Mouse (Mus musculus) urinary bladder, adult 18-20 months (tissue): ENCODE results near the gene Cope.

Experiments used
- DNase-seq, 2 experiments: peaks; one replicate each; pipeline ENCODE4 v3.0.0; 2022; ENCODE audit warnings: low spot score in 2 of 2, mixed read lengths in 2 of 2

The Cope gene

DNA sequence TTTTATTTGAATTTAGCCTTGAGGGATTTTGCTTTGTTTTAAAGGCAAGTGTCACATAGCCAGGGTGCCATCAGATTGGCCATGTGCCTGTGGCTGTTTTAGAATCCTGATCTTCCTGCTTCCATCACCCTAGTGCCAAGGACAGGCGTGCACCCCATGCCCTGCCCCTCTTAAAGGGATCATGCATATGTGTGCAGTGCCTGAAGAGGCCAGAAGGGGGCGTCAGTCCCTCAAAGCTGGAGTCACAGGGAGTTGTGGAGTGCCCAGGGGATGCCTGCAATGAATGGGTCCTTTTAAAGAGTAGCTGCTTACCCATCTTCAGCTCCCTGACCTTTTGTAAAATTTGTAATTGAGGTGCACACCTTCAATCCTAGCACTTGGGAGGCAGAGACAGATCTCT lies 7.0 kb downstream of the Cope start:
- DNase-seq = no peak

DNA sequence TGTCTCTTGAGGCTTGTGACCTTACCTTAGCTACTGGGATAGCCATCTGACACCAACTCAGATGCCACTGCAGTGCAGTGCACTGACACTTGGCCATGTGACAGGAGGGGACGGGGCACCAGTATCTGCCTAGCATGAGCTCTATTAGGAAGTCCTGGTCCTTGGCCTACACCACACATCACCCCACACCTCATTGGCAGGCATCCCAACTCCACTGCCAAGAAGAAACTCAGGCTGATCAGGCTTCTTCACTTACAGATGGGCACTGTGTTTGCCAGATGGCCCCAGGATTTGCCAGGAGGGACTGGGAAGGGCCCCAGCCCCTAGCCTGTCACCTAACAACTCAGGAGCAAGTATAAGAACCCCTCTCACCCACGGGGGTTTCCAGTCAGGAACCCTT lies 11.1 kb downstream of the Cope start:
- no peak for DNase-seq

DNA sequence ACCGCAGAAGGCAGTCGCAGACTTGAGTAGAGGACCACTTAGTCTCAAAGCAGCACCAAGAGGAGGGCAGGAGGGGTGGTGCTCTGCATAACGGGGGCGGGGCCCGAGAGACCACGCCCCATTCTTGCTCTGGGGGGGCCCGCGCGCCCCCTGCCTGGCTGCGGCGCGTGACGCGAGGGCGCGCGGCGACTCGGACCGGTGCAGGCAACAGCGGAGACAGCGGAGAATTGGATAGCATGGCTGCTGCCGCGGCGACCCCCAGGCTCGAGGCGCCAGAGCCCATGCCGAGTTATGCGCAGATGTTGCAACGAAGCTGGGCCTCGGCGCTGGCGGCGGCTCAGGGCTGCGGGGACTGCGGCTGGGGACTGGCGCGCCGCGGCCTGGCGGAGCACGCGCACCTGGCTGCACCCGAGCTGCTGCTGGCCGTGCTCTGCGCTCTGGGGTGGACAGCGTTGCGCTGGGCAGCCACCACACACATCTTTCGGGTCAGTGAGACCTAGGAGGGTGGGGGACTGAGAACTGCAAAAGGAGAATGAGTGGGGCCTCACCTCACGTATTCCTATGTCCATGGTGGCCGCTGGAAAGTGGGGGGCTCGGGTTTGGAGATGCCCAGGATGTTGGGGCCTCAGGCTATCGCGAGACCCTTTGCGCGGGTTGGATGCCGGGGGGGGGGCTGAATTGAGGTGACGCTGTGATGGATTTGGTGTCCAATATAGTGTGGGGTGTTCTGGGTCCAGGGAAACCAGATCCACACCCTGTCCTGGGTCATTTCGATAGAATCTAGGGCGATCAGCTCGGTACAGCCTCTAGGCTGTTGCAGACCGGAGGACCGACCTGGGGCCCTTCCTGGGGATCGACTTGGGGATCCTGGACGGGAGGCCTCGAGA lies 13.5 kb downstream of the Cope start, which contains the start of gene Cers1:
Gene Cers1, plus strand, starts transcription at position 152 of the 887 bp plus-strand sequence.
- DNase-seq = no peak

DNA sequence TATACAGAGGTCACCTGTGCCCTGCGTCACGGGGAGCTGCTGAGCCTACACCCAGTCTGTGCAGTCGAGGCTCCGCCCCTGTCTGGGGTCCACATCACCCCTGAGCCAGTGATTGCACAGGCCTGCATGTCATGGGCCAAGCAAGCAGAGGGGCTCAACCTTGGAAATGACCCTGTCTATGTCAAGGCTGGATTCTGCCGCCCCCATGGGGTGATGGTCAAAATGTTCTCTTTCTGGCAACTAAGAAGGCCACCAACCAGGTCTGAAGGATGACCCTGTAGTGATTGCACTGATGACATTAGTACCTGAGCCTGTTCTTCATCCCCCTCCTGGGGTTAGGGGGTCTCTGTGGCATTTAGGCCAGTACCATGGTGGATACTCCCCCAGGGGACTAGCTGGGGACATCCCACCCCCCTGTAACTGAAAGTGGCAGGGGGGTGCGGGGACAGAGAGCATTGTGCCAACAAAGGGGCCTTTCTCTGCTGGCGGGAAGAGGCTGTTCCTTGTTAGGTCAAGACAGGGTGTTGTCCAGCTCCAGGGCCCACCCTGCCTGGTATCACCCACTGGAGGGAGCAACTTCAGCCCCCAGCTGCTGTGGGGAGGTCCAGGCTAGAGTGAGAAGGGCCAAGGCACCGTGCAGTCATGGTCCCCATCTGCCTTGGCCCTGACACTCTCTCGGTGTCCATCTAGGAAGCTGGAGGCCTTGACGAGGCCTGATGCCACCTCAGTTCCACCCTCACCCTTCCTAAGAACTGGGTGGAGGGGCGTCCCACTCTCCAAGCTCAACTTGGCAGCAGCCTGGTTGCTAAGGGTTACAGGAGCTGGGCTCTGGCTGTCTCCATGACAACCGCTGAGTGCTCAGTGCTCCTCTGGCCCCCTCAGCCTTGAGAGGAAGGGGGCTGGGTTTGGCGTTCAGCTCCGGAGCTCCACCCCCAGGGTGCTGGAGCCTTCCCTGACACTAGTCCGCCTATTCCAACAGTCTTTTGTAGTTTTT lies 14.5 kb downstream of the Cope start:
- DNase-seq = no peak

DNA sequence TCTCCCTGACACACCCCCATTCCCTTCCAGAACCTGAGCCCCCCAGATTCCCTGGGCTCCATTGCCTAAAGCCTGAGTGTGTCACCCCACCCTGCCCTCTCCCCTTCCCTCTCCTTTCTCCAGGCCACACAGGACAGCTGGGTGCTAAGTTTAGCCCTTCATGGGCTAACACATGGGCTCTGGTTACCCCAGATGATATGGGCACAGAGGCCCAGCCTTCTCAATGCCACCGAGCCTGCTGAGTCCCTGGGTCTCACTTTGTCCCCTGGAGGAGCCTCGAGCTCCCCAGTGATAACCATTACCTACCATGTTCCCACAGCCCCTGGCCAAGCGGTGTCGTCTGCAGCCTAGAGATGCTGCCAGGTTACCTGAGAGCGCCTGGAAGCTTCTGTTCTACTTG lies 15.6 kb downstream of the Cope start:
- no peak for DNase-seq

DNA sequence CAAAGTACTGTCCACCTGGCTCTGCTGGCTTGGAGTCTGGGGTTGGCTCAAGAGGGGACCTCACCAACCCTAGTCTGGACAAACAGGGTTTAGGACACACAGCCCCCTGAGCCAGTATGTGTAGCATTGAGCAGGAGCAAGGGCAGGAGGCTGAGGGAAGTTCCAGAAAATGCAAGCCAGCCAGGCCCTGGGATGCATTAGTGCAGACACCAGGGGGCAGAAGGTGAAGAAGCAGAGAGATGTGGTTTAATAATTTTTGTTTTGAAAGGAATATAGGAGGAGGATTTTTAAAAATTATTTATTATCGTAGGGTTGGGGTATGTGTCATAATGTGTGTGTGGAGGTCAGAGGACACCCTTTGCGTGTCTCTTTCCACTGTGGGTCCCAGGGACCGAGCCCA lies 21.4 kb downstream of the Cope start:
- DNase-seq = no peak

DNA sequence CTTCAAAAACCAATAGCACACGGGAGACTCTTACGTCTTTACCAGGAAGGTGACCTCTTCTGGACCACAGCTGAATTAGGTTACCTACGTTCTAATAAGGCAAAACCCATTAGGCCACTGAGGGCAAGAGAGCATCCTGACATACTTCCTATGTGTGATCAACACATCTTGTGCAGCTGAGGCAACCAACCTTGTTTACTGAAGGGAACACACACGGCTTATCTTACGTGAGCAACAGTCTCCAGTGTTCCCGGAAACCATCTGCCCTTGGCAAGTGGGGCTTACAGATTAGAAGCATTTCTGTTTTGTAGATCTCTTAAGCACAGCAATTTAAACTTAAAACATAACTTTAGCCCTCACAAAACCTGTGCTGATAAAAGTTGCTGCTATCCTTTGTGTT lies 25.2 kb downstream of the Cope start:
- no peak for DNase-seq

DNA sequence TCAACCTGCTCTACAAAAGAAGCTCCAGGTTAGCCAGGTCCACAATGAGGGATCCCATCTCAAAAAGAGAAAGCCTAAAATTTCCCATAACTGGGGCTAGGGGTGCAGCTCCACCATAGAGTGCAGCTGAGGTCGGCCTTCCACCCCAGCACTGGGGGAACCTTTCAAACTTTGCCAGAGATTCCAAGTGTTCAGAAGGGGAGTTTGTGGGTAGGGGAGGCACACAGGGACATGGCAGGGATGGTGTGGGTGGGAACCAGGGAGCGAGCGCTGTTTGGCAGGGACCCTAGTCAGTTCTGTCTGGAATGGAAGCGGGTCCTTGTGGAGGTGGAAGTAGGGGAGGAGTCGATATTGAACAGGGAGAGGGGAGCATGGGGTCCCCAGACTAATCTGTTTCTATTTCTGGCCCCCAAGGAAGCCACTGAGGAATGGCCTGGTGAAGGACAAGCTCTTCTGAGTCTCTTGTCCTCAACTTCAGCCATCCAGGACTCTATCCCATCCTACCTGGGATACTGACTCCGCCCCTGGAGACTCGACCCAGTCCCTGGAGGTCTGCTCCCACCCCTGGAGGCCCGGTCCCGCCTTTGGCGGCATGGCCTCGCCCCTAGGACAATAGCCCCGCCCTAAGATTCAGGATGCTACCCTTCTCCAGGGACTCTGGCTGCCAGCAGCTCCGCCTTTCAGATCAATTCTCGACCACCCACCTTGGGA lies 27.0 kb downstream of the Cope start, which contains the start of gene Gdf1:
Gene Gdf1, plus strand, starts transcription at position 694 of the 711 bp plus-strand sequence.
- DNase-seq = no peak

DNA sequence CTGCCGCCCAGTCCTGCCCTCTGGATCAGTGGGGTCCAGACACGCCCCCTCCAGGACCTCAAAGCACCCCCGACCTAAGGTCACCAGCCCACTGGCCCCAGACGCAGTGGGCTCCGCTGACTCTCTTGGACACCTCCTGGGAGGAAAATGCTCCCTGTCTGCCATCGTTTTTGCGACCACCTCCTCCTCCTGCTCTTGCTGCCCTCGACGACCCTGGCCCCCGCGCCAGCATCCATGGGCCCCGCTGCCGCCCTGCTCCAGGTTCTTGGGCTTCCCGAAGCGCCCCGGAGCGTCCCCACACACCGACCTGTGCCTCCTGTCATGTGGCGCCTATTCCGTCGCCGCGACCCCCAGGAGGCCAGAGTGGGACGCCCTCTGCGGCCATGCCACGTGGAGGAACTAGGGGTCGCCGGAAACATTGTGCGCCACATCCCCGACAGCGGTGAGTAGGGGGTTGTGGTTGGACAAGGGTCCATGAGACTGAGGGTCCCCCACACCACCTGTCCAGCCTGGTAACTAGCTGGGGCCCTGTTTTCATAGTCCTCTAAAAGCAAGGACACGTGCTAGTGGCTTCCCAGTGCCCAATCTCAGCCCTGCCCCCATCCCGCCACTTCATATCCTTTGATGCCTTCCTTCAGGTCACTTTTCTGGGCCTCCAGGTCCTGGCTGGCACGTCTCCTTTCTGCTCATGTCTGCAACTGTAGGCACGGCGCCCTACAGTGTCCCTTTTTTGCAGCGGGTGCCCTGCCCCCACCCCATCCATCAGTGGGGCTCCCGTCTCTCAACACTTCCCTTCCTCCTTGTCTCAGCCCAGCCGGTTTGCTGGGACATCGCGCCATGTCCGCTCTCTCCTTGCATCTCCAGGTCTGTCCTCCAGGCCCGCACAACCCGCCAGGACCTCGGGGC lies 27.8 kb downstream of the Cope start:
- DNase-seq = no peak

DNA sequence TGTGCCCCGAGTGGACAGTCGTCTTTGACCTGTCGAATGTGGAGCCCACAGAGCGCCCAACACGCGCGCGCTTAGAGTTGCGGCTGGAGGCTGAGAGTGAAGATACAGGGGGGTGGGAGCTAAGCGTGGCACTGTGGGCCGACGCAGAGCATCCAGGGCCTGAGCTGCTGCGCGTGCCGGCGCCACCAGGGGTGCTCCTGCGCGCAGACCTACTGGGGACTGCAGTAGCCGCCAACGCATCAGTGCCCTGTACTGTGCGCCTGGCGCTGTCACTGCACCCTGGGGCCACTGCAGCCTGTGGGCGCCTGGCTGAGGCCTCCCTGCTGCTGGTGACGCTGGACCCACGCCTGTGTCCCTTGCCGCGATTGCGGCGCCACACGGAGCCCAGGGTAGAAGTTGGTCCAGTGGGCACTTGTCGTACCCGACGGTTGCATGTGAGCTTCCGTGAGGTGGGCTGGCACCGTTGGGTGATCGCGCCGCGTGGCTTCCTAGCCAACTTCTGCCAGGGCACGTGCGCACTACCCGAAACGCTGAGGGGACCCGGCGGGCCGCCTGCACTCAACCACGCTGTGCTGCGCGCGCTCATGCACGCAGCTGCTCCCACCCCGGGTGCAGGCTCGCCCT lies 28.5 kb downstream of the Cope start:
- DNase-seq = no peak

DNA sequence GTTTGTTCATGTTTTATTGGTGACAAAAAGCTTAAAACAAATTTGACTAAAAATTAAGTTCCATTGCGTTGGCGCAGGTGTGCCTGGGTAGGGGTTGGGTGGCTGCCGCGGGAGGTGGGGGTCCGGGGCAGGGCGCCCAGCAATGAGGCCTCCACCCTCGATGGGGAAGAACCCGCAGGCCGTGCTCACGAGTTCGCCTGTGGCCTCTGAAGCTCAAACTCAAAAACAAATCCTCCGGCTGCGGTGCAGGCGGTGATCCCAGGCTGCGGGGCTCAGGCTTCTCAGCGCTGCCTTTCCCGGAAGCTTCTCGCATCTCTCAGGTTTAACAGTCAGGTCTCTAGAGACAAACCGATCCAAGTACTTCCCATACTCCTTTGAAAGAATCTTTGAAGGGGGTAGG lies 29.2 kb downstream of the Cope start:
- DNase-seq = no peak

DNA sequence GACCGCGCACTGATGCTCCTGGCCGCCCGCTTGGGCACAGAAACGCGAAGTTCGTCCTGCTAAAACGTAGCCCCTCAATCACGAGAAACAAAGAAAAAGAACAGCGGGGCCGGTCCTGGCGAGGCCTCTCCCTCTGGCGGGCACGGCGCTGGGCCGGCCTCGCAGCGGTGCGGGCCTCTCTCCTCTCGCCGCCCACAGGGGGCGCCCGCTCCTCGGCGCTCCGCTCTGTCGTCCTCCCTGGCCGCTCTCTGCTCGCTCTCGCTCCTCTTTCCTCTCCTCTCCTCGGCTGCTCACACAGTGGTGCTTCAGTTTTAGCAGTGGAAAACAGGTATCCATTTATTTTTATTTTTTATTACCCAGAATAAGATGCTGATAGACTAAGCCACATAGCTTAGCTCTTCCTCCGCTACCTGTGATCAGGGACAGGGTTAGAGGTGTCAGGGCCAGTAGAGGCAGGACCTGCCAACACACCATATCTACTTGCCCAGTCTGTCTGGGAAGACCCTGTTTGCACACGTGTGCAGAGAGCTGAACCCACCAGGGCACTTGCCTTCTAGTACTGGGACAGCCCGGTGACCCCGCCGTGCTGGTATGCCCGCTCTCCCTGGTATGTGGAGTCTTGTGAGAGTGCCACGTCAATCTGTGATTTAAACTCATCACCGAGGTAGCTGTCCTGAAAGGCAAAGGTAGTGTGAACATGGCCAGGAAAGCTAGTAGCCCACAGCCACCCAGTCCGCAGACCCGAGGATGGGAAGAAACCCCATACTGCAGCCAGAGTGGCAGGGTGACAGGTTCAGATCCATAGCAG lies 30.0 kb downstream of the Cope start:
- peak; percentile 35 to 49 for DNase-seq

DNA sequence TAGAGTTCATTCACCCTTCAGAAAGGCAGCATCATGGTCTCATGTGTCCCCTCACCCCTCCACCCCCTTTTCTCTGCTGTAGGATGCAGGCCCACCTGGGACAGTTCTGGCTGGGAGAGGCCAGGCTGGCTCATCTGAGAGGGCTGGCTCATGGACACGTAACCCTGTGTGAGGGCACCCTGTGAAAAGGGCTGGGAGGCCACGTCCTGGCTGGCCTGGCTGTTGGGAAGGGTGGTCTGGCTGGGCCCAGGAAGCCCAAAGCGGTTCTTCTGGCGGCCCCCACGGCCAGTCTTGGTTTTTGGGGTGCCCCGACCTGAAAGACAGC lies 30.5 kb downstream of the Cope start:
- no peak for DNase-seq

DNA sequence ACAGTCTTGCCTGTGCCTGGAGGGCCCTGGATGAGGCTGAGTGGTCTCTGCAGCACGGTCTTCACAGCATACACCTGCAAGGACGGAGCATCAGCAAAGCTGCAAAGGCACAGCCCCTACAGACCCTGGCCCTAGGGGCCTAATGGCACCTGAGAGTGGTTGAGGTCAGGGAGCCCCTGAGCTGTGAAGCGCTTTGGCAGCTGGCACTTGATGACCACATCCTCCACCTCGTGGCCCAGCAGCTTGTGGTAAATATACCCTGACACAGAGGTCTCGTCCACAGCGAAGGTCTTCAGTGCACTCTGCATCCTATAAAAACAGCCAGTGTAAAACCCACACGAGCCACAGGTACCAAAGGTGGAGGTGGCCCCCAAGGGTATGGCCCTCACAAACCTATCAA lies 36.6 kb downstream of the Cope start:
- no peak for DNase-seq

DNA sequence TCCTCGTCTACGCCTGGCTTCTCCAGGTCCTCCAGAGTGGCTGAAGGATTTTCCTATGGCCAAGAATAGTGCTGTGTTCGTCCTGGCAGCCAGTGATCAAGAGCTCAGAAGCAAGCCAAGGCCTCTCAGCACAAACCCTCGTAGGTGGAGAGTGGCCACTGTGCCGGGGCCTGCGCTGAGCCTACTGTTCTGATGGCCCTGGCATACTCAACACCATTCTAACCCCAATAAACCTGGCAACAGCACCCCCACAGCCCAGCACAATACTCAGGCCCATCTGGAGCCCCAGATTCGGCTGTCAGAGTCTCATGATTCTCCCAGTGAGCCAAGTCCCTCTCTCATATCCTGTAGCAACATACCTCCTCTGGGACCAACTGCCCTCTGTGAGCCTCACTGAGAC lies 38.3 kb downstream of the Cope start:
- no peak for DNase-seq

DNA sequence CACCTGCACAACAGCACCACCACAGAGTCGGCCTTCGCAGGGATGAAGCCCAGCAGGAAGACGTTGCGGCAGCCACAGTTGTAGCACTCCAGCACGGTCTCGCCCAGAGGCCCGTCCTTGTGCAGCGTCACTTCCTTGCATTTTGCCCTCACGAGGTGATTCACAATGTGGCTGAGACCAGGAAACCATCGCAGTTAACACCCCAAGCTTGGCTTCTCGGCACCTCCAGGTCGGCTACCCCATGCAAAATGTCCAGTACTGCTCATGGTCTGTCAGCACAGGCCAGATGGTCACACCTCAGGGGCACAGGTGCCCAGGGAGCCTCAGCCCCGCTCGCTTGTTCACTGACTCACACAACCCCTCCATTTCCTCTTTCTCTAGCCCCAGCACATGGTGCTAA lies 39.7 kb downstream of the Cope start:
- no peak for DNase-seq

DNA sequence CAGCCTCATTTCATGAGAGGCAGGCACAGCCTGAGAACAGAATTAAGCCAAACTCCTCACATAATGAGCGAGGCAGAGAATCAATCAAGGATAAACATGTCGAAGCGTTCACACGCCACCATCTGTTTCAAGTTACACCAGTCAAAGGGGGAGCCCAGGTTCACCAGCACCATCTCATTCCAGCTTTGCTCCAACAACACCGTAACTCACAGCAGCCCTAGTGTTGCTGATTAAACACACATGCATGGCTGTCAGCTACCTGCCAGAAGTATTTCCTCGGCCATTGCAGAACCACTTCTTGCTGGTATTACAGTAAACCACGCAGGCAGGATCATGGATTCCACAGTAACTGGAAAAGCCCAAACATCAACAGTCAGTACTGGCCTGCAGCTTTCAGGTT lies 40.8 kb downstream of the Cope start:
- no peak for DNase-seq

DNA sequence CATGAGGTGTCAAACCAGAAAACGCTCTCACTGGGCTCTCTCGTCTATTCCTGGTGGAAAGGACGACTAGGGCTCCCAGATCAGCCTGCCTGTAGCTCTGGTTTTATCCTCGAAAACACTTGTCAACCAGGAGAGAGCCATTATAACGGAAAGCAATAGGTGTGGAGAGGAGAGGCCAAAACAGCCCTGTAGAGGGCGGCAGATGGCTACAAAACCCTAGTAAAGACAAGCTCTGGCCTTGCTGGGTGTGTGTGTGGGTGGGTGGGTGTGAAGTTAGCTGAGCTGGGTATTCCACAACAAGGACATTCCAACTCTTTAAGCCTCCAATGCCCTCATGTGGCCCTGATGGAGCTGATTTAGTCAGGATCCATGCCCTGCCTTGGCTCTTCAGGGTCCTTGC lies 41.4 kb downstream of the Cope start:
- no peak for DNase-seq

DNA sequence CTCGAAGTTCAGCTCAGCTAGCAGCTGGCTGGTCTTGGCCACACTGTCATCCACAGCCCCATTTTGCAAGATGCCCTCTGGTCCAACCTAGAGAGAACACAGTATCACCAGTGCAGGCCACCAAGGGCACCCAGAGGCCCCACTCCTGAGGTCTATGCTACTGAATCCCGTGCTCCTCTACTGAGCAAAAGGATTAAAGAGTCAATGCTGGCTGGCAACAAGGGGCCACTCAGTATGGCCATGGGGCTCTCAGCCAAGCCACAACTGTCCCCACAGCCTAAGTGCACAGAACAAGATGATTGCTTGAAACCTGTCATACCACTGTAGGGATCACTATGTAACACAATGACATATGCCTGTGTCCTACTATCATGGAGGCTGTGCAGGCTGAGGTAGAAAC lies 42.0 kb downstream of the Cope start:
- DNase-seq = no peak

DNA sequence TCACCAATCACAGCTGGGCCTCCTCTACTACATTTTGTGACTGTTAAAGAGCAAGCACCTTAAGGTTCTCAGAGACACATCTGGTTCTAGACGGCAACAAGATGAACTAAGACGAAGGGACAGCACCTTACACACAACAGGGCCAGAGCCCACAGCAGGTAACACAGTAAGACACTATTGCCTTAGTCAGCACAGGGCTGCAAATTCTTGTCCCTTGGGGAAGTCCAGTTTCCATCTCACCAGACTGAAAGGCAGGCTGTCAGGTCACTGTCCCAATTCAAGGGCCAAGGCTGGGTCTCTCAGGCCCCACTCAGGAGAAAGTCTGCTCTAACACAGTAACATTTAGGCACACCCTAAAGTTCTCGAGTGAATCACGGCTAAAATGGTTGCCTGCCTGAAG lies 45.1 kb downstream of the Cope start:
- no peak for DNase-seq
